Mouse (Mus musculus): ENCODE data around the gene Nupr1l. TPM values are rescaled to one million over a fixed set of nuclear protein-coding genes. Genes with fewer than 3 reads are reported as not detected.
"Not testable (repeated sequence)": the region's sequence is repeated elsewhere in the genome, so short reads cannot be mapped to it uniquely, and the experiment has no call there.

Gene Nupr1l
- total RNA-seq (2021), result 1 to 10 TPM; 1.3 to 3.2 TPM

DNA sequence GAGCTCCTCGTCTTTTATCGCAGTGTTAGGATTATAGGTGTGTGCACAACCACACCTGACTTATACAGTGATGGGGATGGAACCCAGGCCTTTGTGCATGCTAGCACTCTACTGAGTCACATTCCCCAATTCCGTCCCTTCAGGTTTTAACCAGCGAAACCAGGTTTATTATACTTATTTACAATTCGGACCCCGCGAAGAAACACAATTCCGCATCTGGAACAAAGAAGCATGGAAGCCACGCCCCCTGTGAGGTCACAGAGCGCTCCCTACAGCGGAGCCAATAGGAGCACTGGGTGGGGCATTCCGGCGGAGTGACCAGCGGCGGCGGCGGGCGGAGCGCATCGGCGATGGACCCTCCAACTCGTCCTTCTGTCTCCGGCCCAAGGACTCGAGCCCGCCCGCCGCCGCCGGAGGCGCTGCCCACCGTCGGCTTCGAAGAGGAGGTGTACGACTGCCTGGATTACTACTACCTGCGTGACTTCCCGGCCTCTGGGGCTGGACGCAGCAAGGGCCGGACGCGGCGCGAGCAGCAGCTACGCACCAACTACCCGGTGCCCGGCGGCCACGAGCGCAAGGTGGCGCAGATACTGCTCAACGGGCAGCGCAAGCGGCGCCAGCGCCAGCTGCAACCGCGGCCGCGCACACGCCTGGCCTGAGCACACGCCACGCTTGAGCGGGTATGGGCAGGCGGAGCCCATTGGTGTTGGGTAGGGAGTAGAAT, at the start of gene Nupr1l:
Gene Nupr1l (plus strand): TSS at position 299 of the 724 bp plus-strand sequence.
- peak; percentile 87 to 93 for DNase-seq (ENCODE audit: low spot score in 2 of 2)
- intact Hi-C loops (cut with DNase I), result no loop called here

DNA sequence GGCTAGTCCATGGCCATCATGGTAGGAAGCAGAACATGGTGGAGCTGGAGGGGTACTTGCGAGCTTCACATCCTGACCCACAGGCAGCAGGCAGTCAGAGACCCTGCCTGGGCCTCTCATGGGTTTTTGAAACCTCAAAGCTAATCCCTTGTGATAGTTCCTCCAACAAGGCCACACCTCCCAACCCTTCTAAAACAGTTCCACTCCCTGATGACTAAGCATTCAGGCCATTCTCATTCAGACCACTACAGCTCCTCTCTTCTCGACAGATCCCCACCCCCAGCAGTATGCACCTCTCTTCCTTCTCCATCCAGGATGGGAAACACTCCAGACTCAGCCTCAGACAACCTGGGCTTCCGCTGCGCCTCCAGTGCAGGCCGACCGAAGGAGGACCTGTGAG, 46.0 kb upstream of the Nupr1l start:
- intact Hi-C loops (cut with DNase I), result no loop called here
- DNase-seq (ENCODE audit: low spot score in 2 of 2), result no peak

DNA sequence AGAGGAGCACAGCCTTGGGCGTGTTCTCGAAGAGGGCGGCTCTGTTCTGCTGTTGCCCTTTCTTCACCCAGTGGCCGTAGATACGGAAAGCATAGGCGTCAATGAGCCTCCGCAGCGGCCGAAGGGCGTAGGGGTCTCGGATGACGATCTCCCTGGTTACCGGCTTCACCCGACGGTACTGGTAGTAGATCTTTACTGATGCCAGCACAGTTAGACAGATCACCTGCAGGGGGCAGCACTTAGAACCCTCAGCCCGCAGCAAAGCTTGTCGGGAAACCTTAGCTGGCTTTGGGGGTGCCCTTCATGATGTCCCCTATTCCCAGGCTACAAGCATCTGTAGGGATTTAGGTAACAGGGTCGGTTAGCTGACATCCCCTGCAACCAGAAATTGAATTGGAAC, 43.9 kb upstream of the Nupr1l start:
- intact Hi-C loops (cut with DNase I), result no loop called here
- peak; percentile 25 to 37 for DNase-seq (ENCODE audit: low spot score in 2 of 2)

DNA sequence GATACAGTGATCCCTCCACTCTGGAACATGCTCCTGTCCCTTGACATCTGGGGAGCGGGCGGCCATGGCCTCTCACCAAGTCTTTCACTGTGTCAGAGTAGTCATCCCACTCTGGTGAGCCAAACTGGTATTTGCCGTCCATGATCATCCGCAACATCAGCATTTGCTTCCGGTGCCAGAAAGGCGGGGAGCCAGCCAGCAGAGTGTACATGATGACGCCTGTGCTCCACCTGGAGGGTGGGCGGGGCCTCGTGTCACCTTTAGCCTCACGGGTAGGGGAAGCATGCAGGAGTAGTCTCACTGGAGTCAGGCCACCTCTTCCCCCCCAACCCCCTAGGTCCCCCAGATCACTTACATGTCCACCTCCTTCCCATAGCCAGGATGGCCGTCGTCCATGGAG, 42.5 kb upstream of the Nupr1l start:
- no peak for DNase-seq (ENCODE audit: low spot score in 2 of 2)
- intact Hi-C loops (cut with DNase I), result no loop called here

DNA sequence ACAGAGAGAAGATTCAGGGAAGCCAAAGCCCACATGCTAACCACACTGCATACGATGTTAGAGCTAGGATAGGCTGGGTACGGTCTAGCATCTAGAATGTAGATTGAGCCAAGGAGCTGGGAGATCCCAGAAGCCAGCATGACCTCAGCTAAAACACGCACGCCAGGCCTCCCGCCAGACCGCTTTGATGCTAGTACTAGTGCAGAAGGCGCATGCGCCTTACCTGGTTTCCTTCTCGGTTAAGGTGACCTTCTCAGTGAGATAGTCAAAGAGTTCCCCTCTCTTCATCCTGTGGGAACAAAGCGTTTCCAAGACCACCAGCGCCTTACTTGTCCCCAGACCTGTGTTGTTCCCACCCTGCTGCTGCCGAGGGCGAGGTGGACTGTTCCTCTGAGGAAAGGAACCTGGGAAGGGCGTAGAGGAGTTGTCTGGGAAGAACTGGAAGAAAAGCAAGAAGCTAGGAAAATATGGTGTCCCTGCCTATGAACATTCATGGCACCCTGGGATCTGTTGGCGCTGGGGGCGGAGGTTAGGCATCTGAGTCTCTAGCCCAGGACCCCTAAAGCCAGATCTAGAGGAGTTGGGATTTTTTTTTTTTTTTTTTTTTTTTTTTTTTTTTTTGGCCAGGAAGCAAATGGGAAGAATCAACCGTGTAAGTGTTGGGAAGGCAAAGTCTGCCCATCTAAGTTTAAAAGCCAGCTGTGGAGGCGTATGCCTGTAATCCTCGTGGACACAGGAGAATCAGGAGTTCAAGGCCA, 38.9 kb upstream of the Nupr1l start:
- no peak for DNase-seq (ENCODE audit: low spot score in 2 of 2)
- intact Hi-C loops (cut with DNase I), result no loop called here

DNA sequence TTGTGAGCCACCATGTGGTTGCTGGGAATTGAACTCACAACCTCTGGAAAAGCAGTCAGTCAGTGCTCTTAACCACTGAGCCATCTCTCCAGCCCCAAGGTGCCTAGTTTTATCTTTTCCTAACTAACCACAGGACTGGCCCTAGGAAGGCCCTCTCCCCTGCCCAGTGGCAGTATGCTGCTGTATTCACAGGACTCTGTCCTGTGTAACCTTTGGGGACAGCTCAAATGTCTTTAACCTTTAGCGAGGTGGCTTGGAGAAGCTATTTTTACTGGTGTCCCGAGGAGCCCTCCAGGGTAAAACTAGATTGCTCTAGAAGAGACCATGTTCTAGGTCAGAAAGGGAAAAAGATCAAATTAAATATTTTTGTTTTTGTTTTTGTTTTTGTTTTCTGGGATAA, 37.1 kb upstream of the Nupr1l start:
- DNase-seq (ENCODE audit: low spot score in 2 of 2), result no peak
- intact Hi-C loops (cut with DNase I), result no loop called here

DNA sequence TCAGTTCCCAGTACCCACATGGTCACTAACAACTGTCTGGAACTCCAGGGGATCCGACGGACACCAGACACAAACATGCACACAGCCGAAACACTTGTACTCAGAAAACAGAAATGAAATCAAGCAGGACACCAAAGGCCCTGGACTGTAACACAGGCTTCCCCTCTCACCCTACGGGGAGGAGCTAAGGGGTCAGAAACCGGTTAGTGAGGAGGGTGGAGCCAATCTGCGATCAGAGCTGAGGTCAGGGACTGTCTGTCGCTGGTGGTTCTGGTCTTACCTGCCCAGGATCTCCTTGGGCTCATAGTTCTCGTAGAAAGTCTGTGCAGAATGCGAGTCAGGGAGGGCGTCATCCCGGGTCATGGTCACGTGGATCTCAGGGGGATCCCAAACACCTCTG, 34.4 kb upstream of the Nupr1l start:
- intact Hi-C loops (cut with DNase I), result no loop called here
- no peak for DNase-seq (ENCODE audit: low spot score in 2 of 2)

DNA sequence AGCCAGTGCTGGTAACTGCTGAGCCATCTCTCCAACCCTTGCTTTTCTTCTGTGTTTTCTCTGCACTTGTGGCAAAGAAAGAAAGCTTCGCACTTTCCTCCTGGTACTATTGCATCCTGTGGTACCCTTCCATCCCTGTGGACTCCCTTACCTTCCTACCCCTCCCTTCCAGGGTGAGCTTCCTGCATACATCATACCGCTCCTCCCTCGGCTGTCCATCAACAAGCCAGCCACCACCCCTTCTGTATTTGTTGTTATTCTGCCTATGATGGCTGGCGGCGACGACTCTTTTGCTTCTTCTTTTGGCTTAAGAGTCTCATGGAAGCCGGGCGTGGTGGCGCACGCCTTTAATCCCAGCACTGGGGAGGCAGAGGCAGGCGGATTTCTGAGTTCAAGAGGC, 33.2 kb upstream of the Nupr1l start:
- DNase-seq (ENCODE audit: low spot score in 2 of 2), result no peak
- intact Hi-C loops (cut with DNase I), result no loop called here

DNA sequence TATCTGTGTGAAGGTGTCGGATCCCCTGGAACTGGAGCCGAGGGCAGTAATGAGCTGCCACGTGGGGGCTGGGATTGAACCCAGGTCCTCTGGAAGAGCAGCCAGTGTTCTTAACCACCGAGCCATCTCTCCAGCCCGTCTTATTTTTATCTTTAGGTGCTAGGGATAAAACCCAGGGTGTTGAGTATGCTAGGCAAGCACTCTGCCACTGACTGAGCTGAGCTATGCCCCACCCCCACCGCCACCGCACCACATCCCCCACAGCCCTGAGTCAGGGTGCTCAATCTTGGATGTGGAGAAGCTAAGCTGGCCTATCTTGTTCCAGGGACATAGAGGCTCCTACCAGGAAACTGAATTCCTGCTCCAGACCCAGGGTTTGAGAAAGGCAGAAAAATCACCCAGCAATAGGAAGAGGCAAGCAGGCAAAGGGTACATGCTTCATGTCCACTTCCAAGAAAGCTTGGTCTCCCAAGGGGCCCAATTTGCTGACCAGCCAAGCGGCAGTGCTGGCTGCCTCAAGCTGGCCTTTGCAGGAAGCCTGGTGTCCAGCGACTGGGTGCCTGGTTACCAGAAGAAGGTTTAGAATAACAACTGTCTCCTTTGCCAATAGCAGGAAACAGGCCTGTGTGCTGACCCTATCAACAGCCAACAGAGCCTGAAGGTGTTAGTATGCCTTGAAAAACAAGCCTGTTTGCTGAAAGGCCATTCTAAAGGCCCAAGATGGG, 30.4 kb upstream of the Nupr1l start:
- DNase-seq (ENCODE audit: low spot score in 2 of 2), result peak; percentile 17 to 55
- intact Hi-C loops (cut with DNase I), result no loop called here

DNA sequence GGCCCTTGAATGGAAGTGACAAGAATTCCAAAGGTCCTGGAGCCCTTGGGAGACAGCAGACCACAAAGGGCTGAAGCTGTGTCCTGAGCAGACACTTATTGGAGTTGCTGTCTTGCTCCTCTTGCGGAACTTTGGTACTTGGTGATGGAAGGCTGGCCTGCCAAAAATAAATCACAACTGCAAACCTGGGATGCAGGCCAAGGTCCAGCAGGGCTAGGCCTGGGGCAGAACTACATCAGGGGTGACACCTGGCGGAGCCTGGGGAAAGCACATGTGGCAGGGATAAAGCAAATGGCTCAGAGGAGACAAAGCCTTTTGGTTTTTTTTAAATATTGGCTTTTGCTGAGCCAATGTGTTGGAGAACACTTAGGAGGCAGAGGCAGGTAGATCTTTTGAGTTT, 29.4 kb upstream of the Nupr1l start:
- peak; percentile 27 to 49 for DNase-seq (ENCODE audit: low spot score in 2 of 2)
- intact Hi-C loops (cut with DNase I), result no loop called here

DNA sequence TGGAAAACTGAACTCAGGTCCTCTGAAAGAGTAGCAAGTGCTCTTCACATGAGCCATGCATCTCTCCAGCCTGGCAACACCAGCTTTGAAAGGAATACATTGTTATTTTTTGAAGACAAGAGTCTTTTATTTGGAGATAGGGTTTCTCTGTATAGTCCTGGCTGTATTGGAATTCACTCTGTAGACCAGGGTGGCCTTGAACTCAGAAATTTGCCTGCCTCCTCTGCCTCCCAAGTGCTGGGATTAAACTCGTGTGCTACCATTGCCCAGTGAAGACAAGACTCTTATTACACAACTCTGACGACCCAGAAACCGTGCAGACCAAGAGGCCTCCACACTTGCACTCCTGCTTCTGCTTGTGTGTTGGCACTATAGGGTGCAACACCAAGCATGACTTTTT, 28.5 kb upstream of the Nupr1l start:
- DNase-seq (ENCODE audit: low spot score in 2 of 2), result no peak
- intact Hi-C loops (cut with DNase I), result no loop called here

DNA sequence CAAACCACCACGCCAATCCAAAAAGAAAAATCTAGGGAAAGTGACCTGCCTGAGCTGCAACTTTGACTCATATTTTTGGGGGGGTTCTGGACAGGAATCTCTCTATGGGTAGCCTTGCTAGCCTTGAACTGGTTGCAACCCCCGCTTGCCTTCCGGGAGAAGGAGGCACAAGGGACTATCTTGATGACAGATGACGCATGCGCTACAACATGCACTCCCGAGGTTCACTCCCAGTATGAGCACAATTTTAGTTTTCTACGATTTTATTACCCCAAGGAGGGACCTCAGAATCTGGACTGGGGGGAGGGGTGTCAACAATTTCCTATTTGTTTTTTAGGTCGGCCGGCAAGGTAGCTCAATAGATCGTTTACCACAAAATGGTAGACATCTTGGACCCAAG, 22.1 kb upstream of the Nupr1l start:
- intact Hi-C loops (cut with DNase I), result no loop called here

DNA sequence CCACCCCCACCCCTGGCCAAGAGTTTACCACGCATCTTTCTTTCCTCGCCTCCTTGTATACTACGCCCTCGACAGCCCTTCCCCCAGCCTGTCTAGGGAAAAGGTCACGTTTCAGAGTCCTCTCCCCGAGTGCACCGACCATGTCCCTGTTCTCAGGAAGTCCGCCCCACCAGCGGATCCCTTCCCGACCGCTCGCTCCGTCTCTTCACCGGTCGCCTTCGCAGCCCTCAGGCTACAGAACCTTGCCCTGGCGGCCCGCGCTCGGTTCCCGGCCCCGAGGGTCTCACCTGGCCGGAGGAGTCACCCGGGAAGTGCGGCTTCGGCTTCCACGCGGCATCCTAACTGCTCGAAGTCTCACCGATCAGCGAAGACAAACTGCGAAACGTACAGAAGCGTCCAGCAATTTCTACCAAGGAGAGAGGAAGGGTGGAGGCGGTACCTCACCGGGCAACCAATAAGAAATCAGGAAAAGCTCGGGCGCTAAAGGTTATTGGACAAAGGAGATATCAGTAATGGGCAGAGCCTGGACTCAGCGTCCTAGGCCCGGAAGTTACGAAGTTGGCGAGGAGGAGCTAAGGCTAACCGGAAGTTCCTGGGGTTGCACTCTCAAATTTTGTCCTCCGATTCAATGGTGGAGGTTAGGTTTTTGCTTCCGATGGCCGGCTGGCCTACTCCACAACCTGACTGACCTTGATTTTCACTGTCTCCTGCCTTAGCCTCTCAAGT, 21.3 kb upstream of the Nupr1l start, which contains the start of gene Chchd2:
Gene Chchd2 (minus strand): TSS at position 560 of the 726 bp plus-strand sequence.
- intact Hi-C loops (cut with DNase I), result no loop called here
- DNase-seq (ENCODE audit: low spot score in 2 of 2), result peak; percentile 95 to 99

More for the DNA sequence above, 22.1 kb upstream of the Nupr1l start:
- DNase-seq (ENCODE audit: low spot score in 2 of 2), result peak in 1 of 2 experiments; percentile 20

DNA sequence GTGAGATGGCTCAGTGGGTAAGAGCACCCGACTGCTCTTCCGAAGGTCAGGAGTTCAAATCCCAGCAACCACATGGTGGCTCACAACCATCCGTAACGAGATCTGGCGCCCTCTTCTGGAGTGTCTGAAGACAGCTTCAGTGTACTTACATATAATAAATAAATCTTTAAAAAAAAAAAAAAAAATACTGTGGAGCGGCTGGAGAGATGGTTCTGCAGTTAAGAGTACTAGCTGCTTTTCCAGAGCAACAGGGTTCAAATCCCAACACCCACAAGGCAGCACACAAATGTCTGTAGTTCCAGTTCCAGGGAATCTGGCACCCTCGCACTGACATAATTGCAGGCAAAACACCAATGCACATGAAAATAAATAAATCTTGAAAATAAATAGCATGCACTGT, 17.9 kb upstream of the Nupr1l start:
- intact Hi-C loops (cut with DNase I); DNase-seq (ENCODE audit: low spot score in 2 of 2): not testable (repeated sequence)

DNA sequence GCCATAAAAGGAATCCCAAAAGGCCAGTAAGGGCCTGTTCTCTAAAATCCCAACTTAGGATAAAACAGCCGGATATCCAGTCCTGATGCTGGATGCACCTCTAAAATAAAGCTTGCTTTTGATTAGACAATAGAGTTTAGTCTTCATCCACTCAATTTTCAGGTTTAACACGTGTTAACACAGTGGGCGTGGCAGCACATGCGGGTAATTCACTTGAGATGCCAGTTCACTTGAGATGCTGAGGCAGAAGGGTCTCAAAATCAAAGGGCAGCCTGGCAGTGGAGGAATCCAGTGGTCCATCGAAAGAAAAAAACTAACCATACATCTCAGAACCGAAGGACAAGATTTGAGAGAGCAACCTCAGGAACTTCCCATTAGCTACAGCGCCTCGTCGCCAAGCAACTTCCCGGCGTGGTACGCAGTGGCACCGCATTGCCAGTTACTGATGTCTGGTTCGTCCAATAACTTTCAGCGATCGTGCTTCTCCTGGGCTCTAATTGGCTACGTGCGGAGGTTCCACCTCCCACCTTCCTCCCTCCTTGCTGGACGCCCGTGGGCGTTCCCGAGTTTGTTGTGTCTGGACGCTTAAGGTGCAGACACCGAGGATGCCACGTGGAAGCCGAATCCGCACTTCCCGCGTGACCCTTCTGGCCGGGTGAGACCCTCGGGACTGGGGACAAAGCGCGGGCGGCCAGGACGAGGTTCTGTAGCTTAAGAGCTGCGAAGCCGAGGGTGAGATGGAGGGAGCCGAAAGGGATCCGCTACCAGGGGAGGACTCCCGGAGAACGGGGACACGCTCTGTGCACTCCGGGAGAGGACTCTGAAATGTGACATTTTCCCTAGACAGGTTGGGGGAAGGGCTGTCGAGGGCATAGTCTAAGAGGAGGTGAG, 12.9 kb upstream of the Nupr1l start, which contains the start of gene Zbed5:
Gene Zbed5 (plus strand): TSS at position 526 of the 891 bp plus-strand sequence.
- intact Hi-C loops (cut with DNase I), result no loop called here
- DNase-seq (ENCODE audit: low spot score in 2 of 2), result peak; percentile 89 to 95

DNA sequence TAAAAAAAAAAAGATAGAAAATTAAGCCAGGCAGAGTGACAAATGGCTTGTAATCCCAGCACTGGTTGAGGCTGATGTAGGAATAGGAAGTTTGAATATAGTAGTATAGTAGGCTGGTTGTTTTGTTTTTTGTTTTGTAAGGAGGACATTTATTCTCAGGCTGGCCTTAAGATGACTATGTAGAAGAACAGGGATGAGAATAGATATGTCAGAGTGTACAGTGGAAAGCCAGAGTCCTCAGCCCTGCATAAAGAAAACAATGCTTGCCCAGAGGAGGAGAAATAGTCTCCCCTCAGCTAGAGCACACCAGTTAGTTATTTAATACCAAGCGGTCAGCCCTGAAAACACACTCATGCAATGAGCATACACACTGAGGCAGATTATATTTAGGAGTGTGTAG, 9.9 kb upstream of the Nupr1l start, which contains the start of gene Phkg1:
Gene Phkg1 (minus strand): TSS at position 101 of the 400 bp plus-strand sequence.
- no peak for DNase-seq (ENCODE audit: low spot score in 2 of 2)
- intact Hi-C loops (cut with DNase I), result no loop called here

DNA sequence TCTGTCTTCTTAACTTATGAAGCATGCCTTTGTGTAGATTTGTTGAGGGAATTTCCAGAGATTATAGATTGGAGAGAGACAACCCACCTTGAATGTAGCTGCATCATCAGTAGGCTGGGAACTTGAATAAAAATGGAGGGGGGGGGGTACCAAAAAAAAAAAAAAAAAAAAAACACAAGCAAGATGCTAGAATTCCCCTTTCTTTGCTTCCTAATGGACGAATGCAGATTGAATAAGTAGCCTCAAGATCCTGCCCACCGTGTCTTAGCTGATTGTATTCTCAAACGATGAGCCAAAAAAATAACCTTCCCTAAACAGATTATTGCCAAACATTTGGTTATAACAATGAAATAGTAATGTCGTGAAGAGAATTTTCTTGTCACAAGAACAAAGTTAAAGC, 565 bp upstream of the Nupr1l start:
- intact Hi-C loops (cut with DNase I), result no loop called here
- DNase-seq (ENCODE audit: low spot score in 2 of 2), result no peak

DNA sequence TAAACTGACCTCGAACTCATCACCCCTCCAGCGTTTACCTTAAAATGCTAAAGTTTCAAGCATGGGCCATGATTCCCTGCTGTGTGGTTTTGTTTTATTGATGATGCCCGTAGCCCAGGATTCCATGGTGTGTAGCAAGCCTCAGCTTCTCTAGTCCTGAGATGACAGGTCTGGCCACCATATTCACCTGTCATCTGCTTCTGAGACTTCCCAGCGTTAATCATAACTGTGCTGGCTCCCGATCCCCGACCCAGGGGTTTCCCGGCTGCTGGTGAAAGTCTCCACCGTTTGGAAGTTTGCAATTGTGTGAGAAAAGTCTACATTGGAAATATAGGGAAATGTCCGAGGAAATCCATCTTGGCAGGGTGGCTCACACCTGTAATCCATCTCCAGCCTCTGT, 807 bp downstream of the Nupr1l start:
- no peak for DNase-seq (ENCODE audit: low spot score in 2 of 2)
- intact Hi-C loops (cut with DNase I), result no loop called here

DNA sequence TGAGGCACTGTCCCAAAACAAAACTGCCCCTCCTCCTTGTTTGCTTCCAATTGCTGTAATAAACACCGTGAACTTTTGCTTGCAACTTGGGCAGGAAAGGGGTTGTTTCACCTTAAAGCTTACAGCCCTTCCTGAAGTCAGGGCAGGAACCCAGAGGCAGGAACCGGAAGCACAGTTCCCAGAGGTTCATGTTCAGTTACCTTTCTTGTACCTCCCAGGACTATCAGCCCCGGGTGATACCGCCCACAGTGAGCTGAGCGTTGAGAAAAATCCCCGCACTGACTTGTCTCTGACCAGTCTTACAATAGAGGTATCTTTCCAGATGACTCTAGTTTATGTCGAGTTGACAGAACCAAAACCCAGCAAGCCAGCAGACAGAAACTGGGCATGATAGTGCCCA, 1.3 kb downstream of the Nupr1l start:
- no peak for DNase-seq (ENCODE audit: low spot score in 2 of 2)
- intact Hi-C loops (cut with DNase I), result no loop called here

All from left cerebral cortex, postnatal 25 days (tissue).